Mouse (Mus musculus): ENCODE results near the gene Nrxn2.

The Nrxn2 gene

GRCm38 (mm10) chr19:6452672-6453310 lies 34.3 kb downstream of the Nrxn2 start:
- DNase-seq (ENCODE audit: low read depth) = no peak

- DNase-seq (ENCODE audit: low read depth) = no peak
These were observed 34.8 kb downstream of the Nrxn2 start for GRCm38 (mm10) chr19:6453349-6453748.

GRCm38 (mm10) chr19:6454041-6454720 lies 35.6 kb downstream of the Nrxn2 start:
- DNase-seq (ENCODE audit: low read depth) = no peak

GRCm38 (mm10) chr19:6459504-6459903 lies 41.0 kb downstream of the Nrxn2 start:
- DNase-seq (ENCODE audit: low read depth) = peak; percentile 25

GRCm38 (mm10) chr19:6462841-6463240 lies 44.3 kb downstream of the Nrxn2 start:
- no peak for DNase-seq (ENCODE audit: low read depth)

- DNase-seq (ENCODE audit: low read depth) = no peak
These were observed 46.0 kb downstream of the Nrxn2 start for GRCm38 (mm10) chr19:6464306-6465071.

- DNase-seq (ENCODE audit: low read depth) = no peak
These were observed 46.6 kb downstream of the Nrxn2 start for GRCm38 (mm10) chr19:6465090-6465489.

GRCm38 (mm10) chr19:6466945-6467344 lies 48.4 kb downstream of the Nrxn2 start:
- no peak for DNase-seq (ENCODE audit: low read depth)

GRCm38 (mm10) chr19:6467374-6467979 lies 48.9 kb downstream of the Nrxn2 start:
- DNase-seq (ENCODE audit: low read depth) = no peak

- no peak for DNase-seq (ENCODE audit: low read depth)
These were observed 53.1 kb downstream of the Nrxn2 start for GRCm38 (mm10) chr19:6471630-6472029.

GRCm38 (mm10) chr19:6472821-6473220 lies 54.3 kb downstream of the Nrxn2 start:
- DNase-seq (ENCODE audit: low read depth) = no peak

- no peak for DNase-seq (ENCODE audit: low read depth)
These were observed 56.2 kb downstream of the Nrxn2 start for GRCm38 (mm10) chr19:6474706-6475105.

GRCm38 (mm10) chr19:6475129-6475528 lies 56.6 kb downstream of the Nrxn2 start:
- no peak for DNase-seq (ENCODE audit: low read depth)

- DNase-seq (ENCODE audit: low read depth) = no peak
These were observed 58.5 kb downstream of the Nrxn2 start for GRCm38 (mm10) chr19:6477007-6477406.

GRCm38 (mm10) chr19:6478566-6478965 lies 60.0 kb downstream of the Nrxn2 start:
- no peak for DNase-seq (ENCODE audit: low read depth)

- no peak for DNase-seq (ENCODE audit: low read depth)
These were observed 64.4 kb downstream of the Nrxn2 start for GRCm38 (mm10) chr19:6482886-6483285.

GRCm38 (mm10) chr19:6485059-6485630 lies 66.6 kb downstream of the Nrxn2 start:
- DNase-seq (ENCODE audit: low read depth) = no peak

- DNase-seq (ENCODE audit: low read depth) = peak; percentile 84
These were observed 70.5 kb downstream of the Nrxn2 start for GRCm38 (mm10) chr19:6489030-6489429.

GRCm38 (mm10) chr19:6491538-6491937 lies 73.0 kb downstream of the Nrxn2 start:
- no peak for DNase-seq (ENCODE audit: low read depth)

- DNase-seq (ENCODE audit: low read depth) = peak; percentile 56
These were observed 73.6 kb downstream of the Nrxn2 start for GRCm38 (mm10) chr19:6492124-6492523.

GRCm38 (mm10) chr19:6493219-6493618 lies 74.7 kb downstream of the Nrxn2 start:
- no peak for DNase-seq (ENCODE audit: low read depth)

- no peak for DNase-seq (ENCODE audit: low read depth)
These were observed 75.5 kb downstream of the Nrxn2 start for GRCm38 (mm10) chr19:6494032-6494431.

Measured in c-Kit-positive CD71-negative TER-119-negative erythroid progenitor cells, embryonic 14.5 days (primary cell).